Mouse (Mus musculus): ENCODE data around the gene Rapgef1. TPM values are rescaled to one million over a fixed set of nuclear protein-coding genes. Genes with fewer than 3 reads are reported as not detected.
"Not testable (repeated sequence)": the region's sequence is repeated elsewhere in the genome, so short reads cannot be mapped to it uniquely, and the experiment has no call there.

The Rapgef1 gene
- total and polyA plus RNA-seq, 3 experiments, result 86.5 to 185 (median 170) TPM

DNA sequence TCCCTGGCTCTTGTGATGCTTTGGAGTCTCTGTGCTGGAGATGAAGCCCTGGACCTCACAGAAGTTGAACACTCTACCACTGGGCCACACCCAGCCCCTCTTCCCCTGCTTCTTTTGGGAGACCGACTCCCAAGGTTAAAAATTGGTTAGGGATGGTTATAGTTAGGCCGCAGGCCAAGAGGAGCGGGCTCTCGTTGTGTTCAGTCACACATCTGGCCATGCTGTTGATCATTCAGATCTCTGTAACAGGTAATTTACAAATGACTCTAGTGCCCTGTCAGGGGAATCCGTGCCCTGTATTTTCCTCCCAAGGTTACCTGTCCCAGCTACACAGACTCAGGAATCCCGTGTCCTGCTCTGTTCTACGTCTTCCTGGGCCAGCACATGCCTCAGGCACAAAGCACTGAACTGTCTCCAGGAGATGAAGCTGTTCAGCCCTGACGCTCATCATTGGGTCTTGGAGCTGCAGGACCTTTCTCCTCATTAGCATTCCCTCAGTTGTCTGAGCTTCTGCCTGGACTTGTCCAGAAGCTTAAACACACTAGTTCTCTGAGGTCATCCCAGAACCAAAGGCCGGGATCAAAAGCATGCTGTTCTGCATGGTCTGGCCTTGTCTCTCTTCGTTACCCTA lies 10.7 kb downstream of the Rapgef1 start:
- no peak for DNase-seq (ENCODE audit: extremely low read depth)
- TF ChIP-seq CHD1 (IDR thresholded peaks at IDR 0.05; ENCODE audit: low read depth, low read length), result no peak
- TF ChIP-seq UBTF (IDR thresholded peaks at IDR 0.05; ENCODE audit: low read depth, low read length), result 0 out of 2 replicates have a peak, but pooled peaks have one; percentile 37
- 0 out of 2 replicates have a peak, but pooled peaks have one; percentile 25 for TF ChIP-seq TCF12 (IDR thresholded peaks at IDR 0.05; ENCODE audit: low read depth, low read length)
- TF ChIP-seq NELFE (IDR thresholded peaks at IDR 0.05; ENCODE audit: low read depth, low read length), result no peak
- TF ChIP-seq USF1 (IDR thresholded peaks at IDR 0.05; ENCODE audit: low read depth, low read length), result no peak
- peak; percentile 55 for TF ChIP-seq POLR2A (IDR thresholded peaks at IDR 0.05; ENCODE audit: low read depth, low read length)
- Histone ChIP-seq H3K9ac (ENCODE audit: insufficient read depth, low read depth) (peak overlapping the region; percentile 68), H3K4me3 (replicated peaks in 1 of 3; ENCODE audit: low read depth in 2 of 3, low read length in 2 of 3, poor library complexity in 1 of 3) (no peak overlapping the region), H3K27me3 (replicated peaks) (no peaks in the 10 kb centered on the region), H3K36me3 (replicated peaks in 1 of 2; ENCODE audit: control insufficient read depth in 1 of 2, insufficient read depth in 1 of 2, low read length in 1 of 2) (peaks cover 14 to 65% of the 10 kb centered on the region in 2 experiments), H3K4me2 (ENCODE audit: insufficient read depth, low read depth, poor library complexity, severe bottlenecking) (peak overlapping the region; percentile 95), H3K4me1 (ENCODE audit: control insufficient read depth in 1 of 2, insufficient read depth in 2 of 2) (peaks cover 74 to 97% of the 10 kb centered on the region in 2 experiments), H3K79me2 (replicated peaks; ENCODE audit: control insufficient read depth, extremely low read depth, insufficient read depth, poor library complexity, severe bottlenecking) (peaks cover 83% of the 10 kb centered on the region), H3K9me3 (replicated peaks; ENCODE audit: low read length) (no peaks in the 10 kb centered on the region), H3K27ac (ENCODE audit: insufficient read depth, low read depth) (peak overlapping the region; percentile 98)
- in situ Hi-C loops (cut with MboI; ENCODE audit: low pct_ligation_motif_present, low pct_unique_long_range_greater_than_20kb, low sequenced_read_pairs), result no loop called here
- dilution Hi-C loops (cut with MboI; ENCODE audit: extremely low pct_ligation_motif_present, extremely low pct_unique_long_range_greater_than_20kb, low sequenced_read_pairs), result no loop called here

DNA sequence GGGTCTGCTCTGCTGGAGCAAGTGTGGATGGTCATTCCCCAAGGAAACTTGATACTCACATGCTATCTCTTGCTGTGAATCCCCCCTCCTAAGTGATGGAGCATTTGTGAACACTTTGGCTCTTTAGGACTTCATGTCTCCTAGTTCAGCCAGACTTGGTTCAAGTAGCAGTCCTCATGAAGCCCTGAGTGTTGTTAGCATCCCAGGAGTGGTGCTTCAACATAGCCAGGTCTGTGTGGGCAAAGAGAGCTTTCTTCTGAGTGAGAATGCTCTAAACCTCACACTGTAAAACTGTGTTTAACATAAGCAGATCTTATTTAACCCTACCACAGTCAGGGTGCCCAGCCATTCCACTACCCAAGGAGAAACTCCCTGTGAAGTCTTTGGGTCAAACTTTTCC lies 11.5 kb downstream of the Rapgef1 start:
- dilution Hi-C loops (cut with MboI; ENCODE audit: extremely low pct_ligation_motif_present, extremely low pct_unique_long_range_greater_than_20kb, low sequenced_read_pairs), result no loop called here
- peaks cover 70 to 97% of the 10 kb centered on the region in 2 experiments for H3K4me1 ChIP-seq (ENCODE audit: control insufficient read depth in 1 of 2, insufficient read depth in 2 of 2)

DNA sequence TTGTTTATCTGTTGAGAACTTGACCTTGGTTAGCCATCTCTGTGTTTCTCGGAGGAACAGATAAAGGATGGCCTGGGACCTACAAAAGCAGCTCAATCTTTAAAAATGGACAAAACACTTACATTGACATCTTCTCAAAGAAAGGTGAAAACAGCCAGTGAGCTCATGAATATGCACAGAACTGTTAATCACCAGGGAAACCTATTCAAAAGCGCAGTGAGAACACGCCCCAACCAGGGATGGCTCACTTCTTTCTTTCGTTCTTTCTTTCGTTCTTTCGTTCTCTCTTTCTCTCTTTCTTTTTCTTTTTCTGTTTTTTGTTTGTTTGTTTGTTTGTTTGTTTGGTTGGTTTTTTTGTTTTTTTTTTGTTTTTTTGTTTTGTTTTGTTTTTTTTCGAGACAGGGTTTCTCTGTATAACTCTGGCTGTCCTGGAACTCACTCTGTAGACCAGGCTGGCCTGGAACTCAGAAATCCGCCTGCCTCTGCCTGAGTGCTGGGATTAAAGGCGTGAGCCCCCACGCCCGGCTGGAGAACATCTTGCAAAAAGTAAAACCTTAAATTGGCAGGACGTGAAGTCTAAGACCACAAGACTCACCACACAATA lies 12.1 kb downstream of the Rapgef1 start:
- peak overlapping the region; percentile 98 for H3K27ac ChIP-seq (ENCODE audit: insufficient read depth, low read depth)
- in situ Hi-C loops (cut with MboI; ENCODE audit: low pct_ligation_motif_present, low pct_unique_long_range_greater_than_20kb, low sequenced_read_pairs); H3K4me3 ChIP-seq (replicated peaks in 1 of 3; ENCODE audit: low read depth in 2 of 3, low read length in 2 of 3, poor library complexity in 1 of 3); dilution Hi-C loops (cut with MboI; ENCODE audit: extremely low pct_ligation_motif_present, extremely low pct_unique_long_range_greater_than_20kb, low sequenced_read_pairs); H3K27me3 ChIP-seq (replicated peaks); H3K9me3 ChIP-seq (replicated peaks; ENCODE audit: low read length); DNase-seq (ENCODE audit: extremely low read depth): not testable (repeated sequence)
- peaks cover 73 to 97% of the 10 kb centered on the region in 2 experiments for H3K4me1 ChIP-seq (ENCODE audit: control insufficient read depth in 1 of 2, insufficient read depth in 2 of 2)
- H3K9ac ChIP-seq (ENCODE audit: insufficient read depth, low read depth), result peak overlapping the region; percentile 68
- TF ChIP-seq HCFC1 (IDR thresholded peaks at IDR 0.05; ENCODE audit: low read depth, low read length) (0 out of 2 replicates have a peak, but pooled peaks have one; percentile 7), IRF4 (IDR thresholded peaks at IDR 0.05; ENCODE audit: low read depth, low read length) (peak; percentile 46; the same call in 1 of the 2 replicates), ETS1 (conservative IDR thresholded peaks at IDR 0.05; ENCODE audit: low read depth, low read length) (peak; percentile 61; the same call in 1 of the 2 replicates), BHLHE40 (IDR thresholded peaks at IDR 0.05; ENCODE audit: low read depth, low read length) (peak; percentile 15; the same call in 1 of the 2 replicates), CHD1 (IDR thresholded peaks at IDR 0.05; ENCODE audit: low read depth, low read length) (0 out of 2 replicates have a peak, but pooled peaks have one; percentile 93), POLR2AphosphoS2 (IDR thresholded peaks at IDR 0.05; ENCODE audit: low read depth, low read length) (0 out of 2 replicates have a peak, but pooled peaks have one; percentile 29), RCOR1 (conservative IDR thresholded peaks at IDR 0.05; ENCODE audit: low read depth, low read length) (peak; percentile 75; the same call in 1 of the 2 replicates), NELFE (IDR thresholded peaks at IDR 0.05; ENCODE audit: low read depth, low read length) (peak; percentile 15; the same call in 1 of the 2 replicates), EP300 (IDR thresholded peaks at IDR 0.05; ENCODE audit: low read length) (peak; percentile 53), TBP (conservative IDR thresholded peaks at IDR 0.05; ENCODE audit: low read depth, low read length) (0 out of 2 replicates have a peak, but pooled peaks have one; percentile 42), SIN3A (IDR thresholded peaks at IDR 0.05; ENCODE audit: low read length) (peak; percentile 45; the same call in 1 of the 2 replicates)
- peaks cover 7 to 65% of the 10 kb centered on the region in 2 experiments for H3K36me3 ChIP-seq (replicated peaks in 1 of 2; ENCODE audit: control insufficient read depth in 1 of 2, insufficient read depth in 1 of 2, low read length in 1 of 2)
- peaks cover 83% of the 10 kb centered on the region for H3K79me2 ChIP-seq (replicated peaks; ENCODE audit: control insufficient read depth, extremely low read depth, insufficient read depth, poor library complexity, severe bottlenecking)
- peak overlapping the region; percentile 95 for H3K4me2 ChIP-seq (ENCODE audit: insufficient read depth, low read depth, poor library complexity, severe bottlenecking)

More for the DNA sequence above, 11.5 kb downstream of the Rapgef1 start:
- no peak for DNase-seq (ENCODE audit: extremely low read depth)
- Histone ChIP-seq H3K9me3 (replicated peaks; ENCODE audit: low read length) (no peaks in the 10 kb centered on the region), H3K27ac (ENCODE audit: insufficient read depth, low read depth) (peak overlapping the region; percentile 98), H3K27me3 (replicated peaks) (no peaks in the 10 kb centered on the region), H3K4me2 (ENCODE audit: insufficient read depth, low read depth, poor library complexity, severe bottlenecking) (peak overlapping the region; percentile 95), H3K9ac (ENCODE audit: insufficient read depth, low read depth) (peak overlapping the region; percentile 68), H3K36me3 (replicated peaks in 1 of 2; ENCODE audit: control insufficient read depth in 1 of 2, insufficient read depth in 1 of 2, low read length in 1 of 2) (peaks cover 8 to 63% of the 10 kb centered on the region in 2 experiments), H3K79me2 (replicated peaks; ENCODE audit: control insufficient read depth, extremely low read depth, insufficient read depth, poor library complexity, severe bottlenecking) (peaks cover 83% of the 10 kb centered on the region), H3K4me3 (replicated peaks in 1 of 3; ENCODE audit: low read depth in 2 of 3, low read length in 2 of 3, poor library complexity in 1 of 3) (peak overlapping the region in 1 of 3 experiments; percentile 12)
- TF ChIP-seq GABPA (IDR thresholded peaks at IDR 0.05; ENCODE audit: insufficient replicate concordance, low read depth, low read length), result no peak
- TF ChIP-seq SMC3 (IDR thresholded peaks at IDR 0.05; ENCODE audit: low read depth, low read length), result no peak
- TF ChIP-seq RCOR1 (conservative IDR thresholded peaks at IDR 0.05; ENCODE audit: low read depth, low read length), result no peak
- TF ChIP-seq MAX (IDR thresholded peaks at IDR 0.05; ENCODE audit: low read length), result no peak
- no peak for TF ChIP-seq TBP (conservative IDR thresholded peaks at IDR 0.05; ENCODE audit: low read depth, low read length)
- TF ChIP-seq E2F4 (IDR thresholded peaks at IDR 0.05; ENCODE audit: insufficient replicate concordance, low read depth, low read length), result no peak
- in situ Hi-C loops (cut with MboI; ENCODE audit: low pct_ligation_motif_present, low pct_unique_long_range_greater_than_20kb, low sequenced_read_pairs), result no loop called here

Data from CH12.LX (cell line).